In genomic region chr13:69821169-69821822, GRCm38 (mm10) we compare ENCODE assay signal across 26 mouse cellular contexts. TPM values are rescaled to one million over a fixed set of nuclear protein-coding genes. Genes with fewer than 3 reads are reported as not detected.
DNase-seq lines count a peak whose midpoint lies in the region; ATAC-seq and TF ChIP-seq lines count a peak whose summit lies in the region.
"Had no signal": no experiment of that assay in that cellular context is flagged by ENCODE, and none has a peak within 500 bp of the region (broad histone marks: within the 10 kb centered on the region; RNA-seq: fewer than 3 reads in every experiment).

No protein-coding gene starts in this region.

- no peaks in the 10 kb centered on the region for H3K27me3 ChIP-seq in embryonic facial prominence, embryonic 14.5 days (replicated peaks; ENCODE audit: control insufficient read depth, insufficient read depth, low read length)
- no peaks in the 10 kb centered on the region for H3K27me3 ChIP-seq in embryonic facial prominence, embryonic 10.5 days (replicated peaks; ENCODE audit: low read depth, poor library complexity, severe bottlenecking)
- no peaks in the 10 kb centered on the region for H3K27me3 ChIP-seq in intestine, postnatal 0 days (replicated peaks; ENCODE audit: control insufficient read depth, insufficient read depth, low read length)
- H3K27me3 ChIP-seq: limb, embryonic 12.5 days; neural tube, embryonic 13.5 days had no signal

- no peak for TF ChIP-seq POLR2A in brain, embryonic 14.5 days (IDR thresholded peaks at IDR 0.05; ENCODE audit: borderline replicate concordance, extremely low read depth, insufficient read depth, insufficient read length, poor library complexity, severe bottlenecking)

- DNase-seq in embryonic facial prominence, embryonic 14.5 days (ENCODE audit: low spot score): no peak
- no peak for DNase-seq in embryonic facial prominence, embryonic 10.5 days (ENCODE audit: low spot score)
- DNase-seq in CD4-positive helper T cell, adult 2 months (ENCODE audit: low read depth, low spot score): peak; percentile 18
- DNase-seq in brain, embryonic 14.5 days (ENCODE audit: low read depth): peak; percentile 35
- DNase-seq in cerebellum, adult 9-11 months: no peak
- DNase-seq in cerebellum, postnatal 4 days (ENCODE audit: low spot score in 2 of 2): no peak
- DNase-seq in right cerebral cortex, adult 18-20 months: no peak
- DNase-seq: adrenal gland, postnatal 10 days; cerebellum, adult 2 months; cerebellum, postnatal 36 days; forebrain, postnatal 0 days; gastrocnemius, postnatal 36 days; kidney, adult 9 months; kidney, postnatal 14 days; liver, postnatal 0 days had no signal

- no peaks in the 10 kb centered on the region for H3K4me1 ChIP-seq in embryonic facial prominence, embryonic 14.5 days (ENCODE audit: control insufficient read depth, insufficient read depth, low read length)
- no peaks in the 10 kb centered on the region; the same call in 1 of the 2 replicates for H3K4me1 ChIP-seq in embryonic facial prominence, embryonic 10.5 days
- no peaks in the 10 kb centered on the region for H3K4me1 ChIP-seq in intestine, postnatal 0 days (replicated peaks; ENCODE audit: control insufficient read depth, insufficient read depth, low read length)

- H3K4me2 ChIP-seq in embryonic facial prominence, embryonic 14.5 days (ENCODE audit: low read depth, low read length): no peak overlapping the region
- no peak overlapping the region for H3K4me2 ChIP-seq in intestine, postnatal 0 days (replicated peaks; ENCODE audit: low read depth)
- H3K4me2 ChIP-seq: limb, embryonic 12.5 days; liver, embryonic 11.5 days; neural tube, embryonic 13.5 days had no signal

- WGBS in embryonic facial prominence, embryonic 14.5 days: 47% methylated on average over 3 of the region's 3 CpGs
- 60% methylated on average over 3 of the region's 3 CpGs for WGBS in embryonic facial prominence, embryonic 10.5 days
- WGBS in intestine, postnatal 0 days: 32% methylated on average over 3 of the region's 3 CpGs

- H3K9me3 ChIP-seq in embryonic facial prominence, embryonic 14.5 days (ENCODE audit: control insufficient read depth, low read length): no peaks in the 10 kb centered on the region
- no peaks in the 10 kb centered on the region for H3K9me3 ChIP-seq in embryonic facial prominence, embryonic 10.5 days
- no peaks in the 10 kb centered on the region for H3K9me3 ChIP-seq in intestine, postnatal 0 days (ENCODE audit: control insufficient read depth)
- H3K9me3 ChIP-seq: heart, embryonic 10.5 days; hindbrain, embryonic 10.5 days; limb, embryonic 12.5 days; midbrain, embryonic 10.5 days; neural tube, embryonic 13.5 days had no signal

- no peak overlapping the region for H3K27ac ChIP-seq in embryonic facial prominence, embryonic 14.5 days (replicated peaks; ENCODE audit: low read depth, low read length)
- H3K27ac ChIP-seq in embryonic facial prominence, embryonic 10.5 days (replicated peaks): no peak overlapping the region
- H3K27ac ChIP-seq in intestine, postnatal 0 days (ENCODE audit: low read depth, low read length): no peak overlapping the region
- H3K27ac ChIP-seq: heart, embryonic 10.5 days; hindbrain, embryonic 10.5 days; hindbrain, postnatal 0 days; limb, embryonic 12.5 days; midbrain, embryonic 10.5 days had no signal

- H3K36me3 ChIP-seq in embryonic facial prominence, embryonic 14.5 days (ENCODE audit: control insufficient read depth, insufficient read depth, low read length): peaks cover 7% of the 10 kb centered on the region
- peaks cover 10% of the 10 kb centered on the region for H3K36me3 ChIP-seq in embryonic facial prominence, embryonic 10.5 days (replicated peaks)
- peaks cover 10% of the 10 kb centered on the region for H3K36me3 ChIP-seq in intestine, postnatal 0 days (ENCODE audit: control insufficient read depth, insufficient read depth)

- ATAC-seq in embryonic facial prominence, embryonic 14.5 days (ENCODE audit: low read depth): peak; percentile 41; the same call in 1 of the 2 replicates
- ATAC-seq in intestine, postnatal 0 days: 0 out of 2 replicates have a peak, but pooled peaks have one; percentile 43
- ATAC-seq: forebrain, postnatal 0 days; hindbrain, postnatal 0 days; liver, postnatal 0 days; lung, postnatal 0 days; midbrain, embryonic 16.5 days had no signal

- TF ChIP-seq CTCF in brain, embryonic 14.5 days (IDR thresholded peaks at IDR 0.05; ENCODE audit: borderline replicate concordance, extremely low read depth, insufficient read depth, insufficient read length): no peak
- TF ChIP-seq CTCF in intestine, postnatal 0 days (IDR thresholded peaks at IDR 0.05; ENCODE audit: low read depth): no peak

- H3K9ac ChIP-seq in embryonic facial prominence, embryonic 14.5 days (ENCODE audit: low read depth, low read length): no peak overlapping the region
- no peak overlapping the region for H3K9ac ChIP-seq in intestine, postnatal 0 days (ENCODE audit: low read depth, low read length)
- H3K9ac ChIP-seq: forebrain, postnatal 0 days; limb, embryonic 12.5 days; liver, postnatal 0 days; neural tube, embryonic 13.5 days had no signal

- H3K4me3 ChIP-seq in embryonic facial prominence, embryonic 14.5 days (ENCODE audit: low read depth, low read length): no peak overlapping the region
- H3K4me3 ChIP-seq in embryonic facial prominence, embryonic 10.5 days: no peak overlapping the region
- H3K4me3 ChIP-seq in intestine, postnatal 0 days (ENCODE audit: low read depth, low read length): no peak overlapping the region
- H3K4me3 ChIP-seq: heart, embryonic 10.5 days; hindbrain, embryonic 10.5 days; limb, embryonic 12.5 days; midbrain, embryonic 10.5 days; myocyte; neural tube, embryonic 13.5 days had no signal

RNA-seq across cellular contexts. Expression of gene Med10, which starts 19.1 kb away (rescaled TPM):
- 112 and 129 TPM in 2 replicates for polyA plus RNA-seq in embryonic facial prominence, embryonic 14.5 days (2014; fragmentation: Nextera tagmentation; extraction: Ambion mirVana)
- polyA plus RNA-seq in embryonic facial prominence, embryonic 10.5 days (2016; fragmentation: Nextera tagmentation; extraction: Ambion mirVana): 170 and 172 TPM in 2 replicates
- 72.4 and 95.3 TPM in 2 replicates for polyA plus RNA-seq in brain, embryonic 14.5 days (2012; rRNA removed)
- 76.1 and 79.3 TPM in 2 replicates for polyA plus RNA-seq in intestine, postnatal 0 days (2015; fragmentation: Nextera tagmentation; extraction: Ambion mirVana)

Comparison
In these comparisons a context has a peak if more than half of its experiments do, and no peak if none do; other contexts are left out.
1. DNase-seq: peak in CD4-positive helper T cell, adult 2 months (single experiment) and brain, embryonic 14.5 days (single experiment); none in embryonic facial prominence, embryonic 14.5 days (single experiment), embryonic facial prominence, embryonic 10.5 days (single experiment), cerebellum, adult 9-11 months (single experiment), cerebellum, postnatal 4 days (0 of 2) and right cerebral cortex, adult 18-20 months (single experiment).